Mouse (Mus musculus): ENCODE measurements around the gene Erp44. TPM values are rescaled to one million over a fixed set of nuclear protein-coding genes. Genes with fewer than 3 reads are reported as not detected.

Erp44 gene
- polyA plus RNA-seq, 3 experiments from 2014 or later = 48.4 to 84.8 (median 60.7) TPM

- no peak for ATAC-seq
Measured at GRCm38 (mm10) chr4:48236721-48237120, 42.6 kb downstream of the Erp44 start.

DNA sequence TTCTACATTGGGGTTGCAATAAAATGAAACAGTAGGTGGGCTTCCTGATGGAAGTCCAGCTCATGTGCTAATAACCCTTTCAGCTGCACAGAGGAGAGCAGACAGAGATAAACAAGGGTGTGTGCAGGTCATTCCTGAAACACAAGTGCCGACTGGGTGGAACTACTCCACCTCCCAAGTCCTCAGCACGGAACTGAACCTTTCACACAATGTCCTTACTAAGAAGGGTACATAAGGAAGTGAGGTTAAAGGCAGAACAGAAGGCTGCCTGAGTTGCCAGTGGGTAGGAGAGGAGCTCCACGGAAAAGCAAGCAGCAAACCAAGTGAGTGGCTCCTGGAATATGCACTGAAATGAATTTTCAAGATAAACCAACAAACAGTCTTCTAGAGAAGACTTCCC, 52.6 kb downstream of the Erp44 start:
- ATAC-seq = no peak

DNA sequence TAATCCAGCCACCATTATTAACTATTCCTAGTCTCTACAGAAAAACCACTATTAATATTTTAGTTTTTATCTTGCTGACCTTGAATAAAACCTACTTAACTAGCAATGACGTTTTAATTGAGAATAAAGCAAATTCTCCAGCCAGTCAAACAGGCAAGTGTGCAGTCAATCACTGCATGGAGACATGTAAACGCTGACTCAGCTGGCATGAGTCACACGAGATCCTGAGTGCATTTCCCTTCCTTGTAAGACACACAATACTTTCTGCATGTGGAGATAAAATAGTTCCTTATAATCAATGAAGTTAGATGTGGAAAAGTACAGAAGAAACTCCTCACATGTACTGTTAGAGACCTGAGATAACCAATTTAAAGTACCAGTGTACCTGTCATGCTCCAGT, 53.8 kb downstream of the Erp44 start:
- ATAC-seq = no peak

DNA sequence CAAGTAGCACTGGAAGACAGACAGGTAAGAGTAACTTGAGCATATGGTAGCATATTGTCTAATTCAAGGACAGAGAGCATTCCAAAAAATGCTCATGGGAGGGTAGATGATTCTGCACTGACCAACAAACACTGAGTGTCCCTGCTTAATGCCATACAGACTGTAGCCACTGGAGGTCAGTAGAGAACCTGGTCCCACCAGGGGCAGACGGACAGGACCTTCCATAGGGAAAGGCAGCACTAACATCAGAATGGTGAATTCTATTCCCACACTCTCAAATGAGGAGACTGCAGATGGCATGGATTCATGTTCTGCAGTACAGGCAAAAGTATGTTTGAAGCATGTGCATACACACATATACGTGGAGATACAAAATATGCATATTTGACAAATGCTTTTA, 54.2 kb downstream of the Erp44 start:
- ATAC-seq = peak; percentile 56

DNA sequence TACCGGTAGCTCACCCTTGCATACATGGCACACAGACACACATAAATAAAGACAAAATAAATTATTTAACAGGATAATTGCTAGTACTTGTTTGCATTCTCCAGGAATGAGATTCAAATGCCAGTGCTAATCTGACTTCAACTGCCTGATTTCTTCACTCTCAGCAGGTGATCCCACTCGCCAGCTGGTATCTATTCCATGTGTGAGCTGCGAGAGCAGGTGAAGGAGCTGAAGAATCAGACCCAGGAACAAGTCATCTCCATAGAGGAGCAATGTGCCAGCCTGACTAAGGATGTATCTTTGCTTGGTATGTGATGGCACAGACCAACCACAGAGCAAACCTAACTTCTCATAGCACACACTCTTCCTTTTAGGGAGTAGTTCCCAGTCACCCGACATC, 75.8 kb downstream of the Erp44 start:
- ATAC-seq = no peak

DNA sequence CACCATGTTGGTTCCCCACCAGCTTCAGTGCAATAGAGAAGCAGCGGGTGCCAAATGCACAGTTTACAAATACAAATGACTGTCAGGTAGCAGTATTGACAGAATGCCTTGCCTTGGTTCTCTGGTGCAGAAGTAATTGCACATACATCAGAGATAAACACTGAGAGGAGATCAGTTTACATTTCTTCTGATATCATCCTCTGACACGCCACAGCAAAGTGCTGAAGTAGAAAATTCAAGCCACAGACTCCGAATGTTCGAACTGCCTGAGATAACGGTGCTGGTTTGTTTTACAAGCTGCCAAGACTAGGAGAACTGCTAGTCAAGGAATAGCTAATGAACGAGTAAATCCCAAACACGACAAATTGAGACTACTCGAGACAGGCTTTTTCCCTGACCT, 80.9 kb downstream of the Erp44 start:
- no peak for ATAC-seq

GRCm38 (mm10) chr4:48197925-48198324, 81.4 kb downstream of the Erp44 start:
- ATAC-seq = no peak

DNA sequence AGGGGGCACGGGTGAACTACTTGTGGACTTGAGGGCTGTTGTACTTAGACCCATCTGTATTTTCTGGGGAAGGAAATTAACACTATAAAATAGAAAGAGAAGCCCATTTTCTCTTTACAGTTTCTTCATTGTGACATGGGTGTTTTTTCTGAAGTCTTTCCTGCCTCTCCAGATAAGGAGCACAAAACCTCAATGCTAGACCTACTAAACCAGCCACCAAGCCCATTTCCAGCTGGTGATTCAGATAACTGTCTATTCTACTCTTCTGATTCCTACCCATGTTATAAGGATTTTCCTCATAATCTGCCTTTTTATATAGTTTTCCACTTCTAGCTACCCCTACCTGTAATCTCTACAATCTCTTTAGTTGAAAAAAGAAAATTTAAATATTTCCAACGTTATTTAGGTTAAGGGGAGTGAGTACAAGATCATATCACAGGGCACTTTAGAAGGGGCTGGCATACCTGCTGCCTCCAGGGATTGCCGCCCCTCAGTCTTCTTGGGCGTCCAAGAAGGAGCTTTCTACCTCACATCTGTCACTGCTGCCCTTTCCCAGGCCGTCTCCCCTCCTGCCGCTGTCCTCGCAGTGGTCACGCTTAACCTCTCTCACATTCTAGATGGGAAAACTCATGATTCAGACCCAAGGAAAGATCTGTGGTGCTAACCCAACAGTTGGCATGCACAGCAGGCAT, 97.1 kb downstream of the Erp44 start:
- no peak for ATAC-seq

DNA sequence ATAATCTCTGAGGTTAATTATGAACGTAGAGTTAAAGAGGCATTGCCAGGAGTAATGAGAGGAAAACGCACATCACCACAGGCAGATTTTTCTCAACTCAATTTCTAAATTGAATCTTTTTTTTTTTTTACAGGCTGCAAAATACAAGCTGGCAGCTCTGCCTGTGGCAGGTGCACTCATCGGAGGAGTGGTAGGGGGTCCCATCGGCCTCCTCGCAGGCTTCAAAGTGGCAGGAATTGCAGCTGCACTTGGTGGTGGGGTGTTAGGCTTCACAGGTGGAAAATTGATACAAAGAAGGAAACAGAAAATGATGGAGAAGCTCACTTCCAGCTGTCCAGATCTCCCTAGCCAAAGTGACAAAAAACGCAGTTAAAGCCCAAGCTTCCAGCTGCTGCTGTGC, 98.0 kb downstream of the Erp44 start:
- ATAC-seq = no peak

DNA sequence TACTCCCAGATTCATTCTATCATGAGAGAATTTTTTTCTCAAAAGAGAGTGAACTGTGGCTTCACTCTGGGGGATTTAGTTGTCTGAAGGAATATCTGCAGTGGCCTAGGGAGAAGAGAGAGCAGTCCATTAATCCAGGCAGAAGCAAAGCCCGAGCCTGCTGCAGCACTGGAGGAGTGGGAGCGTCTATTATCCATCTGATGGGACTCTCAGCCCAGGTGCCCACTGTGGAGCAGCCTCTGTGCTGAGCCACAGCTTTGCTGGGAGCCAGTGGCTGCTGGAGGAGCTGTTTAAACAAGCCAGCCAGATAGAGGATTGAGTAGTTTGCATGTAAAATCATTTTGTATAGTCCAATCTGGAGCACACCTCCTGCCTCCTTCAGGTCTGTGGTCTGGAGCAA, 98.4 kb downstream of the Erp44 start:
- no peak for ATAC-seq

GRCm38 (mm10) chr4:48175666-48176065, 103.7 kb downstream of the Erp44 start:
- ATAC-seq = no peak

DNA sequence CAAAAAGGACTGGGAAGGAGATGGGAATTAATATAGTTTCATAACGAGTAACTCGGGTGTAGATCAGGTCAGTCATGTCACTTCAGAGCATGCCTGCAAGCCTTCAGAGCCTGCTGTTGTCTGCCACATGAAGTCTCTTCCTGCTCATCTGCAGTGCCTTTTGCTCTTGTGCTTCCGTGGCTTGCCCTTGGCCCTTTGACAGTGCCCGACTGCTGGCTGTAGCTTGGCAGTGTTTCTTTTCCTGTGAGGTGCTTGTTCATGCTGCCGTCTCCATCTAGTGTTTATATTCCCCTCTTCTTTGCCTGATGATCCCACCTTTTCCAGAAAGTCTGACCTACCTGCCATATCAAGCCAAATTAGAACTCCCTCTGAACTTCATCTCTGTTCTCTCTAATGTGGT, 115.5 kb downstream of the Erp44 start:
- no peak for ATAC-seq

DNA sequence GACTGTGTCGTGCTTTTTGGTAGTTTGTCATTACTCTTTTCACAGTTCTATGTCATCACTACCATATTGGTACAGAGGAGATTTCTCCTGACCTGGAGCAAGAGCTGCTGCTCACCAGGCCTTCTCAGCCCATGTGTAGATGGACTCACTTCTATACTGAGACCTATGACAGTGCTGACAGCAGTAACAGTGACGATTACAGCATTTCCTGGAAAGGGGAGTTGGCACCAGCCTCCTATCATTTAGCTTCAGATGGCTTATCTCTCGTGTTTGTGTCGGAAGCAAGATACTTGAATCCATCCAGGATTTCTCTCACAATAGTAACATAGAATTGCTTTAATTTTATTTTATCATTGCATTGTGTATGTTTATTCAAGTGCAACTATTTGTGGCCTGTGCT, 119.0 kb downstream of the Erp44 start:
- no peak for ATAC-seq

DNA sequence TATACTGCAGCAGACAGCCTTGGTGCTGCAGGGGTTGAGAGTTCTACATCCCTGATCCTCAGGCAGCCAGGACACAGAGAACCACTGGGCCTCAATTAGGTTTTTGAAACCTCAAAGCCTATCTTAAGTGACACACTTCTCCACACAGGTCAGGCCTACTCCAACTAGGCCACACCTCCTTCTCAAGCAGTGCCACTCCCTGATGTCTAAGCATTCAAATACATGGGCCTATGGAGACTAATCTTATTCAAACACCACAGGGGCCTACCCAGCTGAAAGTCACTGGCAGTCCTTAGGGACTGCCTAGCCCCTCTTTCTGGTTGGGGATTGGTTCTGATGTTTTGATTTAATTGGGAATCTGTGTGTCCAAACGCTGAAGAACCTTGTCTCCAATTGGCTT, 123.5 kb downstream of the Erp44 start:
- ATAC-seq = no peak

DNA sequence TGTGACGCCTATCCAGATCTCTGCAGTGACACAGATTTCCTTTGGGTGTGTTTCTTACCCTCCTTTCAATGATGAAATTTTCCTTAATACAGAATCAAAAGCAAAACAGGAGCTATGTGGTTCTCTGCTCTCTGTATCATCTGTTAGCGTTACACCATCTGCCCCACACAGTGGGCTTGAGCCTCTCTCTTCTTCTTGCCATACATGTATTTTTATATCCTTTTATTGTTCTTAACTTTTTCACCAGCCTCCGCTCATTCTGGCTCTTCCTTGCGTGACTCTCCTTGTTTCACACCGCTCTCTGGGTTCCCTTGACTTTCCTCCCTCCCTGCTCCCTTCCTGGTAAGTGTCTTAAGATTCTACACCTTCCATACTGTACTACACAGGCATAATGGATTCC, 126.1 kb downstream of the Erp44 start:
- no peak for ATAC-seq

- ATAC-seq = no peak
Measured at GRCm38 (mm10) chr4:48149492-48149891, 129.9 kb downstream of the Erp44 start.

Other genes with a start within 250 kb of the Erp44 start
- 1 to 10 TPM; 1.9 to 3.6 (median 2.7) TPM for gene Nr4a3, start 234.4 kb downstream of the Erp44 start, polyA plus RNA-seq (2017; shearing (Covaris generic))
- 10 to 100 TPM in 1 of 3 experiments, 1 to 10 TPM in 2; 9.4 to 15.4 (median 9.5) TPM for gene Stx17, start 154.6 kb downstream of the Erp44 start, polyA plus RNA-seq (2017; shearing (Covaris generic))
- 10 to 100 TPM in 1 of 3 experiments, 1 to 10 TPM in 2; 6.0 to 12.4 (median 9.7) TPM for gene Invs, start 202 bp upstream of the Erp44 start, polyA plus RNA-seq (2017; shearing (Covaris generic))
- 10 to 100 TPM; 57.6 to 68.0 (median 64.3) TPM for gene Tex10, start 193.9 kb upstream of the Erp44 start, polyA plus RNA-seq (2017; shearing (Covaris generic))